Mouse (Mus musculus): ENCODE measurements around the gene Ncoa4. TPM values are rescaled to one million over a fixed set of nuclear protein-coding genes. Genes with fewer than 3 reads are reported as not detected.

Ncoa4 gene
- 70.5 to 79.9 TPM (median 73.1 TPM) in 4 replicates for total RNA-seq (2023; ENCODE audit: inconsistent age)

DNA sequence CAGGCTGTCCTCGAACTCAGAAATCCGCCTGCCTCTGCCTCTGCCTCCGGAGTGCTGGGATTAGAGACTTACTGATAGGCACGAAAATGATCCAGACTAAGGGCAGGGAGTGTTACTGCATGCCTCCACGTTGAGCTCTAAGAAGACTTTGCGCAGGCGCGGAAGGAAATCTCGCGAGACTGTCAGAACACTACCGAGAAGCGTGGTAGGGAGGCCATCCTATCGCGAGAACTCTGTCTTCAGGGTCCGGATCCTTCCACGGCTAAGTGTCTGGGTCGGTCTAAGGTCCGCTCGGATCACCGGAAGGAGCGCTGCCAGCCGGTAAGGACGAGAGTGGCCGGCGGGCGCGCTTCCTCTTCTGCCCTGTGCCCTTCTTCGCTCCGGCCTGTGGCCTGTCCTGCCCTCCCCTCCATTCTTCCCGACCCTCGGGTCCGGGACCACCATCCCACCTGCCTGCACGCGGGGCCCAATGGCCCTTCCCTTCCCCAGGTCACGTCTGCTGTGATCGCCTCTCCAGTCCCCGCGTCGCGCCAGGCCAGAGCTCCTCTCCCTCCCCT is at the start of gene Ncoa4:
Gene Ncoa4 (plus strand): TSS at position 176 of the 557 bp plus-strand sequence.

GRCm38 (mm10) chr14:32141723-32142122 is 17.9 kb upstream of the Ncoa4 start, which contains the start of gene Msmb:
Gene Msmb, plus strand, starts transcription at chr14:32142023.

DNA sequence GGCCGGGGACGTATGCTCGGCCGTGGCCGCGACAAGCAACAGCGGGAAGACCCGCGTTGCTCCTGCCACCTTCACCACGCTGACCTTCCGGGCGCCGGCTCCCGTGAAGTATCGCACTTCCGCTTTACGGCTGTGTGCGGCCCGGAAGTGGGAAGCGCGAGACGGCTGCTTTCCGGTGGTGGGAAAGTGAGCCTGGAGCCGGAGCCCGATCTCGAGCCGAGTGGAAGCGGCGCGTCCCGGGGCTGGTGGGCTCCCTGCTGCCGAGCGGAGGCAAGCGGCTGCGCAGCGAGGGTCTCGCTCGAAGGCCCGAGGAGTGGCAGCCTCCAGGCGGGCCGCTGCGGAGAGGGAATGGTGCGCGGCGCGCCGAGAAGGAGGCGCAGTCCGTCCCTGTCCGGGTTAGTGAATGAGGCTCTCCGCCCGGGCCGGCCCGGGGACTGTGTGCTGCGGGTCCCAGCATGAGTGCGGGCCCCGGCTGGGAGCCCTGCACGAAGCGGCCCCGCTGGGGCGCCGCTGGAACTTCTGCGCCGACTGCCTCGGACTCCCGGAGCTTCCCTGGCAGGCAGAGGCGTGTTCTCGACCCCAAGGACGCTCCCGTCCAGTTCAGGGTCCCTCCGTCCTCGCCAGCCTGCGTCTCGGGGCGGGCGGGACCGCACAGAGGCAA is 42.3 kb downstream of the Ncoa4 start, which contains the start of the genes Timm23 and Parg:
Gene Timm23 (minus strand): TSS at position 108 of the 661 bp plus-strand sequence.
Gene Parg (plus strand): TSS at position 159 of the 661 bp plus-strand sequence.

Other genes with a start within 250 kb of the Ncoa4 start
- gene Galnt15, start 130.9 kb upstream of the Ncoa4 start, total RNA-seq (2023; ENCODE audit: inconsistent age), result 0.12 TPM in 1 of 4 replicates, not detected in the others
- 7.6 to 14.8 TPM (median 10.1 TPM) in 4 replicates for gene Oxnad1, start 74.5 kb upstream of the Ncoa4 start, total RNA-seq (2023; ENCODE audit: inconsistent age)
- gene Dph3, start 74.1 kb upstream of the Ncoa4 start, total RNA-seq (2023; ENCODE audit: inconsistent age), result 95.3 to 120 TPM (median 106 TPM) in 4 replicates
- gene Msmb, start 17.8 kb upstream of the Ncoa4 start, total RNA-seq (2023; ENCODE audit: inconsistent age), result not detected in 4 replicates
- gene Timm23, start 42.0 kb downstream of the Ncoa4 start, total RNA-seq (2023; ENCODE audit: inconsistent age), result 67.8 to 80.6 TPM (median 76.0 TPM) in 4 replicates
- gene Parg, start 42.1 kb downstream of the Ncoa4 start, total RNA-seq (2023; ENCODE audit: inconsistent age), result 48.6 to 61.5 TPM (median 54.0 TPM) in 4 replicates
- 0.35 to 0.63 TPM in 2 of 4 replicates, not detected in the others for gene Ogdhl, start 162.2 kb downstream of the Ncoa4 start, total RNA-seq (2023; ENCODE audit: inconsistent age)
- gene 1700024G13Rik, start 228.5 kb downstream of the Ncoa4 start, total RNA-seq (2023; ENCODE audit: inconsistent age), result not detected in 4 replicates